Mouse (Mus musculus) thymus, adult 2 months (tissue): ENCODE data around the gene Atp2a2.

Experiments
- CTCF ChIP-seq: fragments of 200-500 bp; IDR thresholded peaks from 2 replicates; pipeline ENCODE4 v1.5.1; 2012; ENCODE audit warnings: mild to moderate bottlenecking, control low read depth, low read length, moderate library complexity, borderline replicate concordance; ENCODE audit not compliant: control insufficient read depth, poor library complexity, insufficient read depth; ENCODE audit errors: extremely low read depth
- POLR2A ChIP-seq: fragments of 200-500 bp; IDR thresholded peaks from 2 replicates; pipeline ENCODE4 v1.6.1; 2012; ENCODE audit warnings: mild to moderate bottlenecking, low read length, control low read depth, moderate library complexity; ENCODE audit not compliant: control insufficient read depth, poor library complexity, insufficient read depth; ENCODE audit errors: extremely low read depth

DNA sequence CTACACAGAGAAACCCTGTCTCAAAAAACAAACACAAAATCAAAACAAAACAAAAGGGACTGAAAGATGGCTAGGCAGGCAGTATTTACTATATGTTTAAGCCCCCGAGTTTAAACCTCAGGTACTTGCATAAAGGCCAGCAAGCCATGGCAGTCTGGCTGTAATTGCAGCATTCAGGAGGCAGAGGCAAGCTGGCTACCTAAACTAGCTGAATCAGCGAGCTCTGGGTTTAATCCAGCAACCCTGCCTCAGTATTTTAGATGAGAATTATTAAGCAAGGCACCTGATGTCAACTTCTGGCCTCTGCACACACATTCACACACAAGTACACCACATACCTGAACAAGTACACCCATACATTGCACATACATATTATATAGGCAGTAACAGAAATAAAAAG is 4.0 kb downstream of the Atp2a2 start:
- TF ChIP-seq CTCF (no peak), POLR2A (no peak)
